Mouse (Mus musculus): ENCODE results near the gene Pdha2. TPM values are rescaled to one million over a fixed set of nuclear protein-coding genes. Genes with fewer than 3 reads are reported as not detected.

Gene Pdha2
- polyA plus RNA-seq, 1 experiment: not detected

- no peak for DNase-seq
- Histone ChIP-seq H3K36me3 (ENCODE audit: control insufficient read depth, insufficient read depth, low read length) (no peaks in the 10 kb centered on the region), H3K4me3 (ENCODE audit: control insufficient read depth, insufficient read depth, low read length) (no peak overlapping the region), H3K27ac (ENCODE audit: control insufficient read depth, insufficient read depth, low read length) (no peak overlapping the region), H3K4me1 (replicated peaks; ENCODE audit: control insufficient read depth, insufficient read depth, low read length) (no peaks in the 10 kb centered on the region), H3K27me3 (ENCODE audit: control insufficient read depth, insufficient read depth, low read length) (no peaks in the 10 kb centered on the region)
- TF ChIP-seq POLR2A (IDR thresholded peaks at IDR 0.05; ENCODE audit: control insufficient read depth, extremely low read depth, insufficient read depth, low read length, poor library complexity) (no peak), CTCF (IDR thresholded peaks at IDR 0.05; ENCODE audit: borderline replicate concordance, control insufficient read depth, extremely low read depth, insufficient read depth, low read length, poor library complexity) (no peak)
- WGBS: 42% methylated on average over 2 of the region's 2 CpGs
Observed at GRCm38 (mm10) chr3:141218561-141218960, 6.4 kb upstream of the Pdha2 start.

GRCm38 (mm10) chr3:141216999-141217398 is 4.8 kb upstream of the Pdha2 start:
- no peak for DNase-seq
- H3K27ac ChIP-seq (ENCODE audit: control insufficient read depth, insufficient read depth, low read length): no peak overlapping the region
- no peaks in the 10 kb centered on the region for H3K27me3 ChIP-seq (ENCODE audit: control insufficient read depth, insufficient read depth, low read length)
- H3K4me3 ChIP-seq (ENCODE audit: control insufficient read depth, insufficient read depth, low read length): no peak overlapping the region
- H3K36me3 ChIP-seq (ENCODE audit: control insufficient read depth, insufficient read depth, low read length): no peaks in the 10 kb centered on the region
- TF ChIP-seq CTCF (IDR thresholded peaks at IDR 0.05; ENCODE audit: borderline replicate concordance, control insufficient read depth, extremely low read depth, insufficient read depth, low read length, poor library complexity) (no peak), POLR2A (IDR thresholded peaks at IDR 0.05; ENCODE audit: control insufficient read depth, extremely low read depth, insufficient read depth, low read length, poor library complexity) (no peak)
- H3K4me1 ChIP-seq (replicated peaks; ENCODE audit: control insufficient read depth, insufficient read depth, low read length): no peaks in the 10 kb centered on the region

GRCm38 (mm10) chr3:141216237-141216636 is 4.1 kb upstream of the Pdha2 start:
- no peaks in the 10 kb centered on the region for H3K4me1 ChIP-seq (replicated peaks; ENCODE audit: control insufficient read depth, insufficient read depth, low read length)
- DNase-seq: no peak
- H3K36me3 ChIP-seq (ENCODE audit: control insufficient read depth, insufficient read depth, low read length): no peaks in the 10 kb centered on the region
- 78% methylated on average over 6 of the region's 6 CpGs for WGBS
- no peaks in the 10 kb centered on the region for H3K27me3 ChIP-seq (ENCODE audit: control insufficient read depth, insufficient read depth, low read length)
- TF ChIP-seq POLR2A (IDR thresholded peaks at IDR 0.05; ENCODE audit: control insufficient read depth, extremely low read depth, insufficient read depth, low read length, poor library complexity) (no peak), CTCF (IDR thresholded peaks at IDR 0.05; ENCODE audit: borderline replicate concordance, control insufficient read depth, extremely low read depth, insufficient read depth, low read length, poor library complexity) (no peak)
- H3K4me3 ChIP-seq (ENCODE audit: control insufficient read depth, insufficient read depth, low read length): no peak overlapping the region
- no peak overlapping the region for H3K27ac ChIP-seq (ENCODE audit: control insufficient read depth, insufficient read depth, low read length)

- TF ChIP-seq CTCF (IDR thresholded peaks at IDR 0.05; ENCODE audit: borderline replicate concordance, control insufficient read depth, extremely low read depth, insufficient read depth, low read length, poor library complexity) (no peak), POLR2A (IDR thresholded peaks at IDR 0.05; ENCODE audit: control insufficient read depth, extremely low read depth, insufficient read depth, low read length, poor library complexity) (no peak)
- WGBS: 93% methylated on average over 2 of the region's 2 CpGs
- Histone ChIP-seq H3K4me3 (ENCODE audit: control insufficient read depth, insufficient read depth, low read length) (no peak overlapping the region), H3K36me3 (ENCODE audit: control insufficient read depth, insufficient read depth, low read length) (no peaks in the 10 kb centered on the region), H3K27ac (ENCODE audit: control insufficient read depth, insufficient read depth, low read length) (no peak overlapping the region), H3K27me3 (ENCODE audit: control insufficient read depth, insufficient read depth, low read length) (no peaks in the 10 kb centered on the region), H3K4me1 (replicated peaks; ENCODE audit: control insufficient read depth, insufficient read depth, low read length) (no peaks in the 10 kb centered on the region)
- no peak for DNase-seq
Observed at GRCm38 (mm10) chr3:141214789-141215188, 2.6 kb upstream of the Pdha2 start.

- TF ChIP-seq CTCF (IDR thresholded peaks at IDR 0.05; ENCODE audit: borderline replicate concordance, control insufficient read depth, extremely low read depth, insufficient read depth, low read length, poor library complexity) (no peak), POLR2A (IDR thresholded peaks at IDR 0.05; ENCODE audit: control insufficient read depth, extremely low read depth, insufficient read depth, low read length, poor library complexity) (no peak)
- Histone ChIP-seq H3K27ac (ENCODE audit: control insufficient read depth, insufficient read depth, low read length) (no peak overlapping the region), H3K27me3 (ENCODE audit: control insufficient read depth, insufficient read depth, low read length) (no peaks in the 10 kb centered on the region), H3K4me1 (replicated peaks; ENCODE audit: control insufficient read depth, insufficient read depth, low read length) (no peaks in the 10 kb centered on the region), H3K4me3 (ENCODE audit: control insufficient read depth, insufficient read depth, low read length) (no peak overlapping the region), H3K36me3 (ENCODE audit: control insufficient read depth, insufficient read depth, low read length) (no peaks in the 10 kb centered on the region)
- no peak for DNase-seq
Observed at GRCm38 (mm10) chr3:141214197-141214596, 2.0 kb upstream of the Pdha2 start.

- no peaks in the 10 kb centered on the region for H3K27me3 ChIP-seq (ENCODE audit: control insufficient read depth, insufficient read depth, low read length)
- DNase-seq: no peak
- WGBS: 96% methylated on average over 17 of the region's 17 CpGs
Observed at GRCm38 (mm10) chr3:141211644-141212043, 511 bp downstream of the Pdha2 start.

GRCm38 (mm10) chr3:141201766-141202165 is 10.4 kb downstream of the Pdha2 start:
- H3K27me3 ChIP-seq (ENCODE audit: control insufficient read depth, insufficient read depth, low read length): no peaks in the 10 kb centered on the region
- H3K27ac ChIP-seq (ENCODE audit: control insufficient read depth, insufficient read depth, low read length): no peak overlapping the region
- H3K36me3 ChIP-seq (ENCODE audit: control insufficient read depth, insufficient read depth, low read length): no peaks in the 10 kb centered on the region
- no peaks in the 10 kb centered on the region for H3K4me1 ChIP-seq (replicated peaks; ENCODE audit: control insufficient read depth, insufficient read depth, low read length)
- no peak for DNase-seq
- no peak overlapping the region for H3K4me3 ChIP-seq (ENCODE audit: control insufficient read depth, insufficient read depth, low read length)
- WGBS: 90% methylated on average over 2 of the region's 2 CpGs
- no peak for TF ChIP-seq POLR2A (IDR thresholded peaks at IDR 0.05; ENCODE audit: control insufficient read depth, extremely low read depth, insufficient read depth, low read length, poor library complexity)
- no peak for TF ChIP-seq CTCF (IDR thresholded peaks at IDR 0.05; ENCODE audit: borderline replicate concordance, control insufficient read depth, extremely low read depth, insufficient read depth, low read length, poor library complexity)

More at GRCm38 (mm10) chr3:141211644-141212043, 511 bp downstream of the Pdha2 start:
- Histone ChIP-seq H3K36me3 (ENCODE audit: control insufficient read depth, insufficient read depth, low read length) (no peaks in the 10 kb centered on the region), H3K27ac (ENCODE audit: control insufficient read depth, insufficient read depth, low read length) (no peak overlapping the region), H3K4me1 (replicated peaks; ENCODE audit: control insufficient read depth, insufficient read depth, low read length) (no peaks in the 10 kb centered on the region), H3K4me3 (ENCODE audit: control insufficient read depth, insufficient read depth, low read length) (no peak overlapping the region)
- TF ChIP-seq CTCF (IDR thresholded peaks at IDR 0.05; ENCODE audit: borderline replicate concordance, control insufficient read depth, extremely low read depth, insufficient read depth, low read length, poor library complexity): no peak
- TF ChIP-seq POLR2A (IDR thresholded peaks at IDR 0.05; ENCODE audit: control insufficient read depth, extremely low read depth, insufficient read depth, low read length, poor library complexity): no peak

Data from thymus, adult 2 months (tissue).